Mouse (Mus musculus) common myeloid progenitor, adult 5-6 weeks (primary cell): ENCODE data around the gene Pzp. TPM values are rescaled to one million over a fixed set of nuclear protein-coding genes. Genes with fewer than 3 reads are reported as not detected.

ENCODE experiments used
- ATAC-seq: replicated peaks from 2 replicates; pipeline ENCODE4 v1.8.0; 2016; ENCODE audit warnings: low read depth, mild to moderate bottlenecking, moderate TSS enrichment, inconsistent platforms; ENCODE audit not compliant: poor library complexity, severe bottlenecking
- total RNA-seq: library from RNA; stranded (forward); fragments of 200-1000, 187-1606 nt; gene quantifications from 2 replicates; pipeline ENCODE4 v1.2.3, GENCODE M21; 2017

Gene Pzp
- total RNA-seq, 1 experiment from 2014 or later: not detected

GRCm38 (mm10) chr6:128487736-128488135 is 38.8 kb downstream of the Pzp start:
- ATAC-seq: no peak

GRCm38 (mm10) chr6:128479463-128480454 is 46.8 kb downstream of the Pzp start:
- peak; percentile 100 for ATAC-seq

- ATAC-seq: no peak
These were observed 49.0 kb downstream of the Pzp start for GRCm38 (mm10) chr6:128477495-128477894.

GRCm38 (mm10) chr6:128474112-128474511 is 52.4 kb downstream of the Pzp start:
- ATAC-seq: no peak

GRCm38 (mm10) chr6:128469451-128469850 is 57.1 kb downstream of the Pzp start:
- ATAC-seq: peak; percentile 88

GRCm38 (mm10) chr6:128467298-128467697 is 59.2 kb downstream of the Pzp start:
- no peak for ATAC-seq

- ATAC-seq: no peak; the same call in 1 of the 2 replicates
These were observed 60.0 kb downstream of the Pzp start for GRCm38 (mm10) chr6:128466563-128466962.

GRCm38 (mm10) chr6:128466043-128466442 is 60.5 kb downstream of the Pzp start:
- no peak for ATAC-seq

GRCm38 (mm10) chr6:128464996-128465395 is 61.5 kb downstream of the Pzp start:
- ATAC-seq: no peak

- ATAC-seq: no peak
These were observed 64.9 kb downstream of the Pzp start for GRCm38 (mm10) chr6:128461606-128462005.

GRCm38 (mm10) chr6:128460729-128461503 is 65.6 kb downstream of the Pzp start:
- no peak for ATAC-seq

- ATAC-seq: no peak
These were observed 66.2 kb downstream of the Pzp start for GRCm38 (mm10) chr6:128460321-128460720.

GRCm38 (mm10) chr6:128457186-128457585 is 69.3 kb downstream of the Pzp start:
- ATAC-seq: no peak

- no peak for ATAC-seq
These were observed 70.5 kb downstream of the Pzp start for GRCm38 (mm10) chr6:128455835-128456605.

GRCm38 (mm10) chr6:128447063-128447462 is 79.5 kb downstream of the Pzp start:
- ATAC-seq: no peak

- ATAC-seq: peak; percentile 88
These were observed 80.6 kb downstream of the Pzp start for GRCm38 (mm10) chr6:128445761-128446535.

GRCm38 (mm10) chr6:128440238-128440637 is 86.3 kb downstream of the Pzp start:
- peak; percentile 11; the same call in 1 of the 2 replicates for ATAC-seq

- no peak for ATAC-seq
These were observed 87.6 kb downstream of the Pzp start for GRCm38 (mm10) chr6:128438871-128439341.

GRCm38 (mm10) chr6:128438317-128438870 is 88.1 kb downstream of the Pzp start, which contains the start of gene Fkbp4:
TSS of gene Fkbp4 (minus strand) at chr6:128438677.
- peak; percentile 73 for ATAC-seq
